Mouse (Mus musculus) C2C12 (cell line): ENCODE measurements around the gene Espl1. TPM values are rescaled to one million over a fixed set of nuclear protein-coding genes. Genes with fewer than 3 reads are reported as not detected.

Experiments used
- H3K27me3 ChIP-seq: one replicate; pipeline ENCODE4 v1.6.1; 2011; ENCODE audit not compliant: control insufficient read depth, insufficient read depth, insufficient read length
- H3K36me3 ChIP-seq: one replicate; pipeline ENCODE4 v1.6.1; 2011; ENCODE audit not compliant: control insufficient read depth, insufficient read depth
- H3K4me3 ChIP-seq: one replicate; pipeline ENCODE4 v1.5.1; 2011; ENCODE audit warnings: mild to moderate bottlenecking, control low read depth; ENCODE audit not compliant: poor library complexity, insufficient read depth, severe bottlenecking
- H3K79me2 ChIP-seq: one replicate; pipeline ENCODE4 v1.6.1; 2011; ENCODE audit not compliant: control insufficient read depth, insufficient read depth
- H3K79me3 ChIP-seq: one replicate; pipeline ENCODE4 v1.6.1; 2011; ENCODE audit warnings: low read depth, control low read depth
- H3ac ChIP-seq: one replicate; pipeline ENCODE3; 2011; ENCODE audit warnings: low read depth; ENCODE audit not compliant: control insufficient read depth, insufficient read length
- CEBPB ChIP-seq: IDR thresholded peaks from one replicate; pipeline ENCODE4 v1.6.1; 2011; ENCODE audit warnings: low read depth, mild to moderate bottlenecking, control low read depth, moderate library complexity
- CTCF ChIP-seq: IDR thresholded peaks from one replicate; pipeline ENCODE4 v1.5.1; 2011; ENCODE audit not compliant: control insufficient read depth, insufficient read depth, insufficient read length
- FOSL1 ChIP-seq: IDR thresholded peaks from one replicate; pipeline ENCODE4 v1.8.0; 2011; ENCODE audit warnings: mild to moderate bottlenecking, low read length; ENCODE audit not compliant: poor library complexity, insufficient read depth, severe bottlenecking
- MAX ChIP-seq: IDR thresholded peaks from one replicate; pipeline ENCODE4 v1.6.1; 2011; ENCODE audit warnings: mild to moderate bottlenecking, control low read depth
- MYOD1 ChIP-seq: IDR thresholded peaks from one replicate; pipeline ENCODE4 v1.6.1; 2011; ENCODE audit warnings: low read depth; ENCODE audit not compliant: control insufficient read depth, insufficient read length
- MYOG ChIP-seq: IDR thresholded peaks from one replicate; pipeline ENCODE4 v1.6.1; 2011; ENCODE audit not compliant: control insufficient read depth, insufficient read length; ENCODE audit errors: extremely low read depth
- USF1 ChIP-seq: IDR thresholded peaks from one replicate; pipeline ENCODE4 v1.6.1; 2011; ENCODE audit warnings: low read depth, mild to moderate bottlenecking, control low read depth, moderate library complexity
- polyA plus RNA-seq: library from polyadenylated mRNA; unstranded; fragments of >200 nt; fragmentation: generic; extraction: Trizol; gene quantifications from one replicate; pipeline ENCODE4 v1.2.1, GENCODE M21; 2012; ENCODE audit warnings: missing spikeins

Espl1 gene
- polyA plus RNA-seq, 1 experiment: 47.0 TPM

- Histone ChIP-seq H3ac (peak overlapping the region; percentile 84), H3K27me3 (no peaks in the 10 kb centered on the region), H3K4me3 (peak overlapping the region; percentile 78), H3K79me2 (peaks cover 28% of the 10 kb centered on the region), H3K36me3 (peaks cover 20% of the 10 kb centered on the region), H3K79me3 (peaks cover 25% of the 10 kb centered on the region)
- TF ChIP-seq CEBPB: no peak
- TF ChIP-seq MYOG: no peak
- TF ChIP-seq MAX: no peak
- TF ChIP-seq FOSL1: no peak
- no peak for TF ChIP-seq USF1
- TF ChIP-seq CTCF: no peak
- no peak for TF ChIP-seq MYOD1
Measured at GRCm38 (mm10) chr15:102279783-102280520, 16.1 kb upstream of the Espl1 start.

- H3K79me2 ChIP-seq: peaks cover 28% of the 10 kb centered on the region
- H3ac ChIP-seq: peak overlapping the region; percentile 84
- peaks cover 25% of the 10 kb centered on the region for H3K79me3 ChIP-seq
- TF ChIP-seq CTCF: no peak
- no peak for TF ChIP-seq MAX
- TF ChIP-seq MYOD1: no peak
- TF ChIP-seq CEBPB: no peak
- no peak for TF ChIP-seq MYOG
- no peak for TF ChIP-seq FOSL1
- TF ChIP-seq USF1: no peak
- H3K36me3 ChIP-seq: peaks cover 20% of the 10 kb centered on the region
- peak overlapping the region; percentile 78 for H3K4me3 ChIP-seq
- H3K27me3 ChIP-seq: no peaks in the 10 kb centered on the region
Measured at GRCm38 (mm10) chr15:102280623-102281022, 15.4 kb upstream of the Espl1 start.

- TF ChIP-seq USF1 (no peak), CEBPB (no peak), MYOD1 (no peak), CTCF (no peak), MAX (no peak), MYOG (no peak), FOSL1 (no peak)
- peaks cover 20% of the 10 kb centered on the region for H3K36me3 ChIP-seq
- no peak overlapping the region for H3ac ChIP-seq
- peaks cover 28% of the 10 kb centered on the region for H3K79me2 ChIP-seq
- H3K79me3 ChIP-seq: peaks cover 25% of the 10 kb centered on the region
- no peaks in the 10 kb centered on the region for H3K27me3 ChIP-seq
- no peak overlapping the region for H3K4me3 ChIP-seq
Measured at GRCm38 (mm10) chr15:102282463-102283292, 13.4 kb upstream of the Espl1 start.

- peaks cover 25% of the 10 kb centered on the region for H3K79me3 ChIP-seq
- no peak overlapping the region for H3ac ChIP-seq
- TF ChIP-seq MAX (no peak), USF1 (no peak), MYOD1 (no peak), MYOG (no peak), CTCF (no peak), FOSL1 (no peak), CEBPB (no peak)
- H3K79me2 ChIP-seq: peaks cover 28% of the 10 kb centered on the region
- H3K36me3 ChIP-seq: peaks cover 20% of the 10 kb centered on the region
- no peak overlapping the region for H3K4me3 ChIP-seq
- H3K27me3 ChIP-seq: no peaks in the 10 kb centered on the region
Measured at GRCm38 (mm10) chr15:102283648-102284047, 12.4 kb upstream of the Espl1 start.

GRCm38 (mm10) chr15:102287395-102287794 lies 8.7 kb upstream of the Espl1 start:
- TF ChIP-seq CTCF (peak; percentile 2), MAX (no peak), FOSL1 (no peak), CEBPB (no peak), MYOD1 (no peak)
- no peaks in the 10 kb centered on the region for H3K79me3 ChIP-seq
- H3K27me3 ChIP-seq: no peaks in the 10 kb centered on the region
- H3ac ChIP-seq: no peak overlapping the region
- H3K36me3 ChIP-seq: no peaks in the 10 kb centered on the region
- no peaks in the 10 kb centered on the region for H3K79me2 ChIP-seq
- H3K4me3 ChIP-seq: no peak overlapping the region
